Comparison of ENCODE assay signal across 11 mouse cellular contexts in the genomic region with DNA sequence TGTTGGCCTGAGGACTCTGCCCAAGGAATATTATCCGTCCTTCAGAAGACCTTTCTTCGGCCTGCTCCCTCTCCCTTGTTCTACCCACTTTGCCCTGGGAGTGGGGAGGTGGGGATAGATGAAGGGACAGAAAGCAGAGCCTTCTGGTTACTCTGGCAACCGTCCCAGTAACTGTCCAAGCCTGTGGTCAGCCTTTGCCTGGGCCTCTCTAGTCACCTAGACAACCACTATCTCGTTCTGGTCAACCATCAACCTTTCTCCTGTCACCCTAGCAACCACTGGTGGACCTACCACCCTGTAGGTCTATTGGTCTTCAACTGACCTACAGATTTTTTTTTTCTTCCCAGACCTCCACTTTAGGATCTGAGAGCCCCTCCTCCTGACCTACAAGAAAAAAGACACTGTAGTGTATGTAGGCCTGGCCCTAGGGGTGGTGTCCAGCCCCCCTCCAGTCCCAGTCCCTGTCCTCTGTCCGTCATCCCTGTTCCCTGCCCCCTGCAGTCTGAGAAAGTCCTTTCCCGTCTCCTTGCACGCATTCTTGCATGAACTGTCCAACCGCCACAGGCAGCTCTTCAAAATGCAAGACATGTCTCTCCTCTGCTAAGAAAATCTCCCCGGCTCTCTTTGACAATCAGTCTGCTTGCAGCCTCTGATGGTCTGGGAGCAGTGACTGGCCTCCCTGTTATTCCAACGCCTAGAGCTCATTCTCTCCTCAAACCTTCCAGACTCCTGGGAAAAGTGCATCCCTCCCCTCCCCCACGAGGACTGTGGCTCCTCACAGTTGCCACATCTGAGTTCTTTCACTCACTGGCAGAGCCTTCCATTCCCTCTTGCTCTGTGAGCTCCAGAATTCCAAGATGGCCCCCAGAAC. TPM values are rescaled to one million over a fixed set of nuclear protein-coding genes. Genes with fewer than 3 reads are reported as not detected.
A peak's percentile ranks its signal among the peaks of the same experiment; 100 is the strongest.
DNase-seq lines count a peak whose midpoint lies in the region; ATAC-seq lines count a peak whose summit lies in the region.
"Had no signal": no experiment of that assay in that cellular context is flagged by ENCODE, and none has a peak within 500 bp of the region (broad histone marks: within the 10 kb centered on the region; RNA-seq: fewer than 3 reads in every experiment).

No protein-coding gene starts in this region.

- H3K4me3 ChIP-seq in heart, embryonic 12.5 days: no peak overlapping the region

- no peaks in the 10 kb centered on the region for H3K36me3 ChIP-seq in heart, embryonic 12.5 days

- 29% methylated on average over 11 of the region's 11 CpGs for WGBS in heart, embryonic 12.5 days

- intact Hi-C loops in heart, postnatal 14 days (cut with DNase I): no loop called here

- no peak for DNase-seq in heart, postnatal 14 days
- DNase-seq in right cerebral cortex, postnatal 4 days: peak; percentile 39
- no peak for DNase-seq in right cerebral cortex, adult 2 months (ENCODE audit: low spot score in 2 of 2)
- DNase-seq in mesoderm, embryonic 11.5 days (ENCODE audit: low read depth, low spot score): peak; percentile 21
- no peak for DNase-seq in frontal cortex, postnatal 36 days (ENCODE audit: low spot score in 2 of 2)
- DNase-seq in T-cell, adult 2 months (ENCODE audit: low spot score): no peak
- DNase-seq in kidney, postnatal 10 days: no peak
- DNase-seq: adrenal gland, postnatal 25 days; gastrocnemius, postnatal 10 days; spleen, adult 18-20 months had no signal

- no peak overlapping the region for H3K27ac ChIP-seq in heart, embryonic 12.5 days (ENCODE audit: poor library complexity, severe bottlenecking)

- no peak overlapping the region for H3K4me2 ChIP-seq in heart, embryonic 12.5 days

- no peaks in the 10 kb centered on the region for H3K27me3 ChIP-seq in heart, embryonic 12.5 days (replicated peaks)

- H3K9ac ChIP-seq in heart, embryonic 12.5 days: no peak overlapping the region

- no peaks in the 10 kb centered on the region for H3K9me3 ChIP-seq in heart, embryonic 12.5 days (replicated peaks)

- H3K4me1 ChIP-seq in heart, embryonic 12.5 days (replicated peaks): peaks cover 27% of the 10 kb centered on the region

- ATAC-seq in heart, embryonic 12.5 days (ENCODE audit: insufficient number of reproducible peaks, low FRiP score): peak; percentile 33; the same call in 1 of the 2 replicates

RNA-seq across cellular contexts. Expression of gene Ephx3, which starts 9.5 kb away (rescaled TPM):
- polyA plus RNA-seq in heart, embryonic 12.5 days (2016; fragmentation: Nextera tagmentation; extraction: Ambion mirVana): 0.09 TPM in 1 of 2 replicates, not detected in the other
- under 1 TPM; 0.88 to 0.95 TPM for total RNA-seq in heart, postnatal 14 days (2021)
- total RNA-seq: adrenal gland, postnatal 25 days had no signal

RNA-seq across cellular contexts. Expression of gene Notch3, which starts 13.2 kb away (rescaled TPM):
- 8.0 and 10.6 TPM in 2 replicates for polyA plus RNA-seq in heart, embryonic 12.5 days (2016; fragmentation: Nextera tagmentation; extraction: Ambion mirVana)
- total RNA-seq in heart, postnatal 14 days (2021): 10 to 100 TPM; 43.3 to 44.2 TPM

Comparison
In these comparisons a context has a peak if more than half of its experiments do, and no peak if none do; other contexts are left out.
1. DNase-seq: peak in right cerebral cortex, postnatal 4 days (single experiment) and mesoderm, embryonic 11.5 days (single experiment); none in heart, postnatal 14 days (0 of 2), right cerebral cortex, adult 2 months (0 of 2), frontal cortex, postnatal 36 days (0 of 2), T-cell, adult 2 months (single experiment) and kidney, postnatal 10 days (single experiment).